Mouse (Mus musculus) urinary bladder, postnatal 25 days (tissue): Measurements from ENCODE around the gene Obscn.

Source experiments
- DNase-seq: peaks from one replicate; pipeline ENCODE4 v3.0.0; 2022; ENCODE audit warnings: low spot score

Gene Obscn

DNA sequence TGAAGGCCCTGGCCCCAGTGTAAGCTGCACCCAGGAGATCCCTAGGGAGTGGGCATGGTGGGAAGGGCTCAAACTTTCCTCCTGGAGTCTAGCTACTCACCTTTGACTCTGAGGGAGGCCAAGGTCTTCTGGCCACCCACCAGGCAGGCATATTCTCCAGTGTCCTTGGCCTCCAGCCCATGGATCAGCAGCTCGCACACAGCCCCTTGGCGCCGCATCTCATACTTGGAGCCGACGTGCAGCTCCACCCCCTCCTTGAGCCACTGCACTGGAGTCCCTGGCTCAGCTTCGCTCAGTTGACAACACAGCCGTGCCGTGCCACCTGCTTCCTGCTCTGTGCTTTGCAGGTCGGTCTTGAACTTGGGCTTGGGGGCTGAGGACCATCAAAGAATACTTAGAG is 85.2 kb downstream of the Obscn start:
- DNase-seq, result no peak

GRCm38 (mm10) chr11:59044703-59045330 is 91.4 kb downstream of the Obscn start:
- DNase-seq, result no peak

DNA sequence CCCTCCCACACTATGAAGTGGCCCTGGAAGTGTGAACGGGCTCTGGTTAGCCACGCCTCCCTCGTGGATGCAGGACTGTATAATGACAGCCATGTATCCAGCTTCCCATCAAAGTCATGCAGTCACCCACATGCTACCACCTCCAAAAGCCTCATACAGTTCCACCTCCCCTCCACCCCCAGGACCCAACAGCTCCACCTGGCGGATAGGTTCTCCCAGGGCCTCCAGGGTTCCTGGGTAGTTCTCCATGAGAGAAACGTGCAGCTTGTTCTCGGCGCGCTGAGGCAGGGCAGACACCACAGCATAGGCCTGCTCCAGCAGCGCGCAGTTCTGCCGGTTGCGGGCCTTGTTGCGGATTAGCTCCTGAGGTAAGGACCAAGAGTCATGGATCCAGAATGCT is 107.2 kb downstream of the Obscn start:
- DNase-seq, result no peak

- DNase-seq, result no peak
Observed at GRCm38 (mm10) chr11:59026411-59026810, 109.8 kb downstream of the Obscn start.

- DNase-seq, result no peak
Observed at GRCm38 (mm10) chr11:59015052-59015451, 121.2 kb downstream of the Obscn start.

- no peak for DNase-seq
Observed at GRCm38 (mm10) chr11:59002327-59003079, 133.7 kb downstream of the Obscn start.

GRCm38 (mm10) chr11:59000635-59001034 is 135.6 kb downstream of the Obscn start:
- no peak for DNase-seq

GRCm38 (mm10) chr11:58999830-59000229 is 136.4 kb downstream of the Obscn start:
- DNase-seq, result no peak

DNA sequence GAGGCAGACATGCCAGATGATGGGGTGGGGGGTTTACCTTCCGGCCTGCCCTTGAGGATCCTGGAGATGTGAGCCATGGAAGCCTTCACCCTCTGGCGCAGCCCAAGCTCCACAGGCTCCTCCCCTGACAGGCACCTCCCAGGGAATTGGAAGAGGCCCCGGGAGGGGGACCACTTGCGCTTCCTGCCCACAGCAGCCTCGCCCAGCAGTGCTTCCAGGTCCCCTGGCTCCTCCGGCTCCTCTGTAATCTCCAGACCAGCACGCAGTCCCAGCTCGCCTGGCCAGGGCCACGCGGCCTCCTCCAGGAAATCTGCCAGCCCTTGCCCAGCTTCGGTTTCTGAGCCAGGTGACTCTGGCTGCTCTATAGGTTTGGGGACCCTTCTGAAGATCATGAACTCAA is 137.0 kb downstream of the Obscn start:
- DNase-seq, result no peak

DNA sequence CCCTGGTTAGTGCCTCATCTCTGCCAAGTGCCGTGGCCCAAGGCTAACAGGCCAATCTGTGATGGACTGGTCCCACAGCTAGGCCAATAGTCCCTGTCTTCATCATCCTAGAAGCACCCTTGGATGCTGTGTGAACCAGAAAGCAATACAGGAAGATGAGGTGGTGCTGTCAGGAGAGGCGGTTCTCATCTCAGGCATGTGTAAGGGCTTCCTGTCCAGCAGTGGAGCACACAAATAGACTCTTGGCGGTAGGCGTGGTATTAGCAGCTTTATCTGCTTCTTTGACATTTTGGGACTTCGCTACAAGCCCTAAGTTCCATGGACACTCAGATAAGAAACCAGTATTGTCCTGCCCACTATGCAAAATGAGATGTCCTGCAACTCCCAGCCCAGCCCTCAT is 138.7 kb downstream of the Obscn start:
- DNase-seq, result no peak

DNA sequence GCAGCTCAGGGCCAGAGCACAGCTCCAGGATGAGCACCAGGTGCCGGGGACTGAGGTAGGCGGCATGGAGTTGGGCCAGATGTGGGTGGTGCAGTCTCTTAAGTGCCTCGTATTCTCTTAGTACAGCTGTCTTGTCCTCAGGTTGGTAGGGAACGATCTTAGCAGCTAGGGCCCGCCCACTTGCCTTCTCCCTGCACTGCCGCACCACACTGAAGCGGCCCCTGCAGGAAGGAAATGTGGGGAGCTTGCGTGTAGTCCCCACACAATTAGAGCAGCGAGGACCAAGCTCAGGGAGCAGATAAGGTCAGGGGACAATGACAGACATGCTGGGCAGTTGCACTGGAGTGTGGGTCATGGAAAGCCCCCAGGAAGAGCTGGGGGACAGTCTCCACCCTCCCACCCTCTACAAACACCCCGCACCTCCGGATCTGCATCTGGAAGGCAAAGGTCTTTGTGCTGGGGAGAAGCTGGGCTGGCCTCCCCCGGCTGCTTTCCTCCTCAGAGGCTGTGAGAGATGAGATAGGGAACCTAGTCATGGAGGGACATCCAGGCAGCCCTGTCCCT is 140.3 kb downstream of the Obscn start:
- no peak for DNase-seq

DNA sequence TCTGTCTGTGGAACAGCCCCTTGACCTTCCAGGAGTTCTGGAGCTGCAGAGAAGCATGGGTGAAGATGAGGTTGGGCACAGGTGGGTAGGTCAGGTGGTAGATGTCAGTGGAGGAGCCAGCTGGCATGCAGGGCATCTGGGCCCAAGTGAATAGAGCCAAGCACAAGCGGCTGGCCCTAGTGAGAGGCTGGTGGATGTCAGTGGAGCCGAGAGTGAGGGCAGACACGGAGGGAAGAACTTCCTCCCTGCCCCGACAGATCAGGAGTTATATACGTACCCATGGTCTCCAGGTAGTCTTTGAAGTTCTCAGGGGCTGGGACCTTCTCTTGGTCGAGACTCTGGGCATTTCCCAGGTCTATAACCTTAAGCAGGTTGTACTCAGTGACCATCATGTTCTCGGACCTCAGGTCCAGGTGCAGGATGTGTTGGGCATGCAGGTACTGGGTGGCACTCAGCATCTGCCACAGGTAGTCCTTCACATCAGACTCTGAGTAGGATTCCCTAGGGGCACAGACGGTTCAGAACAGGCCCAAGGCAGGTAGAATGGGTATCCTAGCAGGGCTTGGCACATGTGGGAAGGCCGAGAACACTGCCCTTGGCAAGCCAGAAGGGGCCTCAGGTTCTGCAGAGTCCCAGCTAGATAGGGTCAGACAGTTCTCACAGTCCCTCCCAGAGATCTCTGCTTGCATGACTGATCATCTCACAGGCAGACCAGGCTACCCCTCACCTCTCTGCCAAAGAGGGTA is 141.0 kb downstream of the Obscn start:
- DNase-seq, result no peak

- DNase-seq, result peak; percentile 30
Observed at GRCm38 (mm10) chr11:58994337-58994826, 141.8 kb downstream of the Obscn start.

GRCm38 (mm10) chr11:58993091-58993670 is 143.0 kb downstream of the Obscn start:
- DNase-seq, result no peak

DNA sequence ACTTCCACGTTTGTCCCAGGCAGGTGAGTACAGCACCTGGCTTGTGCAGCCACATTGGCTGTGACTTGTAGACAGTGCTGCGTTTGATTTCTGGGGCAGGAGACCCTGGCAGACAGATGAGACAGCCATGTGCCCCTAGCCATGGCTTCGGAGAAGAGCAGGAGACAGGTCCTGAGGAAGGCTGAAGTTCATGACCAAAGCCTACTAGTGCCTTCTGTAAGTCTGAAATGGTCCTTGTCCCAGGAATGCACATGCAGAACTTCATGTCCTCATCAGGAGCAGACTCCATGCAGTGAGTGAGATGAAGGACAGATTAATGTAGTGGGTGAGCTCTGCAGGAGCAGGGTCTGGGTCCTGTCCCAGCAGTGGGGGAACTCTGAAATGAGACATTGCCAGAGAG is 144.3 kb downstream of the Obscn start:
- DNase-seq, result no peak

GRCm38 (mm10) chr11:58990794-58991193 is 145.4 kb downstream of the Obscn start:
- DNase-seq, result no peak

- no peak for DNase-seq
Observed at GRCm38 (mm10) chr11:58990141-58990540, 146.1 kb downstream of the Obscn start.

GRCm38 (mm10) chr11:58989166-58989565 is 147.0 kb downstream of the Obscn start:
- no peak for DNase-seq

DNA sequence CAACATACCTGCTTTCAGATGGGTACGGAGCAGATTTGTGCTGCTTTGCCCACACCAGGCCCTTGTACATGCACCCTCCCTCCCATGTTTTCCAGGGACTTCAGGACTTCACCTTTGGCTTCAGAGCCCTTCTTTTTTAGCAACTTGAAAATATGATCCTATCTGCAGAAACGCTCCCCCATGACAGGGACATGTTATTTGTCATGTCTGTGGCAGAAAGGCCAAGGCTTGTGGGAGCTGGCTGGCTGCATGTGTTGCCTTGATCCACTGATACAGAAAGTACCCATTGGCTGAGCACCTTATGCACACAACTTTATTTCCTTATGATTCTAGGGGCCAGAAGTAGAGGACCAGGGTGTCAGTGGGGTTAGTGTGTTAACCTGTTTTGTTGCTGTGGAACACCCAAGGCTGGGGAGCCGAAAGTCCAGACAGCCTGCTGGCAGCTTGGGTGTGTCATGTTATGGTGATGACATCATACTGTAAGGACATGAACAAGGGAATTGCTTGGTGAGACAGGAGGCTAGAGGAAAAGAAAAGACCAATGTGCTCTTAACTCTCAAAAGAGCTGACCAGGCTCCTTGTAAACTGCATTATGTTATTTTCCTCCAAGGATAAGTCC is 150.8 kb downstream of the Obscn start:
- DNase-seq, result no peak

DNA sequence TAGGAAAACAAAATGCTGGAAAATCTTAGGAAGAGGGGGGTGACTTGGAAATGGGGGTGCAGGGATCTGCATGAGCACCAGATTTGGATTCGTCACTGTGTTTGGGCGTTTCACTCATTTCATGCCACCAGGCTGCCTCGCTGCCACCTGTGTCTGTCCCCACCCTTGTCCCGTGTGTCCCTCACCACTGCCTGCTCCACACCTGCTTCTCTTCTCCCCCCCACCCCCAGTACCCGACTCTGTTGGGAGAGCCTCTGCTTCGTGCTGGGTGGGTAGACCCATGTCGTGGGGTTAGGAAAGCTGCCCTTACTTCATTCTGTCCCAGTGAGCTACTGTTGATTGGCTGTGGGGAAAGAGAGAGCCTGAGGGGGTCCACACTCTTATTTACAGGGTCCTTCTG is 151.5 kb downstream of the Obscn start:
- no peak for DNase-seq

GRCm38 (mm10) chr11:58983691-58984341 is 152.4 kb downstream of the Obscn start:
- DNase-seq, result no peak
